Mouse (Mus musculus) lung, embryonic 14.5 days (tissue): ENCODE measurements around the gene Pram1. TPM values are rescaled to one million over a fixed set of nuclear protein-coding genes. Genes with fewer than 3 reads are reported as not detected.

Experiments used
- ATAC-seq: fragments of 200-750 bp; cut with Nextera tagmentation; 2 replicates; pipeline ENCODE4 v1.8.0; 2017; ENCODE audit warnings: mild to moderate bottlenecking, moderate TSS enrichment, moderate library complexity; ENCODE audit not compliant: insufficient read depth
- DNase-seq: peaks from one replicate; pipeline ENCODE4 v3.0.0-alpha.2; 2015
- H3K27ac ChIP-seq: fragments of 300-500 bp; sonication (generic); 2 replicates; pipeline ENCODE4 v1.5.1; 2014; ENCODE audit warnings: low read depth, mild to moderate bottlenecking, moderate library complexity
- H3K27me3 ChIP-seq: fragments of 300-500 bp; sonication (generic); 2 replicates; pipeline ENCODE4 v1.6.1; 2014; ENCODE audit warnings: low read length, control low read depth; ENCODE audit not compliant: insufficient read depth
- H3K36me3 ChIP-seq: fragments of 300-500 bp; sonication (generic); 2 replicates; pipeline ENCODE4 v1.6.1; 2014; ENCODE audit warnings: control low read depth; ENCODE audit not compliant: insufficient read depth
- H3K4me1 ChIP-seq: fragments of 300-500 bp; sonication (generic); 2 replicates; pipeline ENCODE4 v1.6.1; 2014; ENCODE audit warnings: antibody characterized with exemption, control low read depth; ENCODE audit not compliant: insufficient read depth
- H3K4me2 ChIP-seq: fragments of 300-500 bp; sonication (generic); 2 replicates; pipeline ENCODE4 v1.6.1; 2014; ENCODE audit warnings: mild to moderate bottlenecking
- H3K4me3 ChIP-seq: fragments of 300-500 bp; sonication (generic); 2 replicates; pipeline ENCODE4 v1.5.1; 2014; ENCODE audit warnings: low read depth, low read length
- H3K9ac ChIP-seq: fragments of 300-500 bp; sonication (generic); 2 replicates; pipeline ENCODE4 v1.6.1; 2014
- H3K9me3 ChIP-seq: fragments of 300-500 bp; sonication (generic); 2 replicates; pipeline ENCODE4 v1.6.1; 2016; ENCODE audit warnings: low read depth, low read length, control low read depth
- CTCF ChIP-seq: IDR thresholded peaks from 2 replicates; pipeline ENCODE4 v1.5.1; 2016; ENCODE audit warnings: antibody characterized with exemption, low read depth
- WGBS: fragments of 180-500 bp; shearing (Covaris S2); extraction: QIAGEN DNeasy Blood & Tissue Kit; methylation state at CpG from one replicate; pipeline ENCODE4 v1.1.7; 2014; 5-methylcytosine and 5-hydroxymethylcytosine counted together
- polyA plus RNA-seq: library from polyadenylated mRNA; unstranded; fragments of >200 nt; fragmentation: Nextera tagmentation; extraction: Ambion mirVana; gene quantifications from 2 replicates; pipeline ENCODE4 v1.2.1, GENCODE M21; 2014

The Pram1 gene
- polyA plus RNA-seq, 1 experiment from 2014 or later, result 1.6 TPM

DNA sequence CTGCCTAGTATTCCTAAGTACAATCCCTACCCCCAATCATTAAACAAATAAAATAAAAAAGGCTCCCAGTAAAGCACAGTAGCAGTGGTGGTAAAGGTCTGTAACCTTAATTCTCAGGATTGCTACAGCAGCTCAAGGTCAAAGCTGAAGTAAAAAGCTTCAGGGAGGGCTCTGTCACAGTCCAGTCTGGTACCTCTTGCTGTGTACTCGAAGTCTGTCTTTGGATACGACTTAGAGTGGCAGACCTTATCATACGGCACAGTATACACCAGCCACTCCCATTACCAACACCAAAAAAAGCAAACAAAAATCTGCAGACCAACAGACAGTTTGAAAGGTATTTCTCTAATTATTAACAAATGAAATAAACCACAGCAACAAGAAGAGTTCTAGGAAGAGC lies 29.0 kb downstream of the Pram1 start:
- no peak for DNase-seq
- Histone ChIP-seq H3K4me2 (no peak overlapping the region), H3K9me3 (no peaks in the 10 kb centered on the region), H3K9ac (no peak overlapping the region), H3K4me3 (no peak overlapping the region), H3K27me3 (no peaks in the 10 kb centered on the region), H3K36me3 (peaks cover 73% of the 10 kb centered on the region), H3K4me1 (no peaks in the 10 kb centered on the region), H3K27ac (no peak overlapping the region)
- no peak for TF ChIP-seq CTCF
- ATAC-seq, result no peak
- 66% methylated on average over 3 of the region's 3 CpGs for WGBS

DNA sequence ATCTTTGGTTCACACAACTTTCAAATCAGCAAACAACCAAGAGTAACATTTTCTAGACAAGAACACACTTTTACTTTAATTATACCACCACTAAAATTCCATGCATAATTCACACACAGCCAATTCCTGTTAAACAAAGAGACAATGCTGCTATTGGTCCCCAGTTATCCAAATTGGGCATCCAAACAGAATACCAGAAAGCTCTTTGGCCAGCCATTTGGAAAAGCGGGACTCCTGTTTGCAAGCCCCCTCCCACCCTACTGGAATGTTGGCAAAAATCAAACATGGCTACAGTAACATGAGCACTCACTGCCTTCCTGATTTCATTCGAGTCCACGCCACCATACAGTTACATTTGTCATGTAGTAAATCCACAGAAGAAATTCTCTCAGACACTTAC lies 31.8 kb downstream of the Pram1 start:
- ATAC-seq, result no peak

DNA sequence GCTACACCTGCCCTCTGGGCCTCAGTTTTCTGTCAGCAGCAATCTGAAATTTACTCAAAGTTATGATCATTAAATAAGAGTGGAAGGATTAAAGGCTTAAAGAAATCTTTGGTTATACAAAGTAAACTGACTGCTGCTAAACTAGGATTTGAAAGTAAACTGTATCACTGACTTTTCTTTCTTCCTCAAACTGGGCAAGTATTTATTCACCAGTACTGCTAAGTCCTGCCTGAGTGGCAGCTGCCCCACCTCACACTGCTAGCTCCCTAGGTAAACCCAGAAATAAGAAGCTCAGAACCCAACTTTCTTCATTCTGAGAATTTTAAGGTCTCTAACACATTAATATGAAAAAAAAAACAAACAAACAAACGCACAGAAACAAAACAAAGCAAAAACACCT lies 36.0 kb downstream of the Pram1 start:
- no peak for DNase-seq
- ATAC-seq, result no peak
- WGBS, result 76% methylated on average over 1 of the region's 1 CpGs

More for the DNA sequence above, 31.8 kb downstream of the Pram1 start:
- H3K27ac ChIP-seq, result no peak overlapping the region
- no peak for TF ChIP-seq CTCF
- H3K9ac ChIP-seq, result no peak overlapping the region
- H3K36me3 ChIP-seq, result peaks cover 62% of the 10 kb centered on the region
- DNase-seq, result no peak
- no peaks in the 10 kb centered on the region for H3K4me1 ChIP-seq
- no peak overlapping the region for H3K4me3 ChIP-seq
- H3K27me3 ChIP-seq, result no peaks in the 10 kb centered on the region
- WGBS, result 89% methylated on average over 3 of the region's 3 CpGs
- no peak overlapping the region for H3K4me2 ChIP-seq
- H3K9me3 ChIP-seq, result no peaks in the 10 kb centered on the region

DNA sequence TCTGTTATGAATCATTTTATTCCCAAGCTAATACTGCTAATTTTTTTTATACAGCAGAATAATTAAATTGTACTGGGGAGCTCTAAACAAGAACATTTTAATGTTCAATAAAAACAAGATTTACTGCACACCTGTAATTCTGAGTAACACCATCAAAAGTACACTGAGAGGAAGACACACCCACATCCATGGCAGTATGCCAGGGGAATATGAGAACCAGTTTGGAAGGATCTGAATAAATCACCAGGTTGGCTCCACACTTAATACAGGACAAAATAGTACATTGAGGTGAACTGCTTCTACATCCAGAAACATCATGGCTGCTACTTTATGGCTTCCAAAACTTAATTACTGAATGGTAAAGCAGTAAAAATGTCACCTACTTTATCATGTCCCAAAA lies 37.6 kb downstream of the Pram1 start:
- ATAC-seq (no peak), DNase-seq (peak; percentile 64)
- Histone ChIP-seq H3K4me2 (no peak overlapping the region), H3K9me3 (no peaks in the 10 kb centered on the region), H3K4me3 (no peak overlapping the region), H3K9ac (no peak overlapping the region), H3K27me3 (no peaks in the 10 kb centered on the region), H3K36me3 (peaks cover 40% of the 10 kb centered on the region), H3K27ac (no peak overlapping the region), H3K4me1 (no peaks in the 10 kb centered on the region)
- no peak for TF ChIP-seq CTCF

More for the DNA sequence above, 36.0 kb downstream of the Pram1 start:
- Histone ChIP-seq H3K36me3 (peaks cover 48% of the 10 kb centered on the region), H3K27me3 (no peaks in the 10 kb centered on the region), H3K9me3 (no peaks in the 10 kb centered on the region), H3K4me2 (no peak overlapping the region), H3K4me1 (no peaks in the 10 kb centered on the region), H3K4me3 (no peak overlapping the region), H3K27ac (no peak overlapping the region), H3K9ac (no peak overlapping the region)
- TF ChIP-seq CTCF, result no peak

DNA sequence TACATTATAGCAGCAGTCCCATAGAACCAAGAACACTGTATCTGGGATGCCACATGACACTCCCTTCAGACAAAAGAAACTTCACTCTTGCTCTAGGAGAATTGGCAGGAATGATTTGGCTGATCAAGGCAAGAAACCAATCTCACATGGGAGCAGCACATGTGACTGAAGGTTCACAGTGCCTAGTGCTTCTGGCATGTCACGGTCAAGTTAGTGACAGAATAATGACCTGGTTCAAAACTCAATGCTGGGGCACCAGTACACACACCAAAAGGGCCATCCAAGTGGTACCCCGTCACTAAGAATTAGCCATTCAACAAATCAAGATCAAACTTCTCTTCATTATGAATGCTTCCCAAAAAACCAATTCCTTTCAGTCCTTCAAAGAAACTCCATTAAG lies 38.2 kb downstream of the Pram1 start:
- DNase-seq (no peak), ATAC-seq (no peak)
- no peak for TF ChIP-seq CTCF
- Histone ChIP-seq H3K36me3 (peaks cover 40% of the 10 kb centered on the region), H3K27ac (no peak overlapping the region), H3K4me2 (no peak overlapping the region), H3K9me3 (no peaks in the 10 kb centered on the region), H3K4me1 (no peaks in the 10 kb centered on the region), H3K9ac (no peak overlapping the region), H3K27me3 (no peaks in the 10 kb centered on the region), H3K4me3 (no peak overlapping the region)
- WGBS, result 85% methylated on average over 2 of the region's 2 CpGs

DNA sequence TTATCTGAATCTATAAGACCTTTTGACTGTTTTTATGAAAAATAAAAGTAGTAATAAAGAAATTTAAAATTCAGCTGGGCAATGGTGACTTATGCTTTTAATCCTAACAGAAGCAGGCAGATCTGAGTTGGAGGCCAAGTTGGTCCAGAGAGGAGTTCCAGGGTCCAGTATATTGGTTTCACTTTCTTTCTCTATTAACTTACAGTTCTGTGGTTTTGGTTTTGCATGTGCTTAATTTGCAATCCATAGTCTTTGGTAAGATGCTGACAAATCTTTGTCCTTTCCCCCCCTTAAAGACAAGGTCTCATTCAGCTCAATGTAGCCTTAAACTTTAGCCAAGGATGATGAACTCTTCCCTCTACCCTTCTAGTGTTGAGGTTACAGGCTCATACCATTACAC lies 40.9 kb downstream of the Pram1 start:
- H3K4me2 ChIP-seq, result no peak overlapping the region
- peaks cover 16% of the 10 kb centered on the region for H3K4me1 ChIP-seq
- no peak for TF ChIP-seq CTCF

DNA sequence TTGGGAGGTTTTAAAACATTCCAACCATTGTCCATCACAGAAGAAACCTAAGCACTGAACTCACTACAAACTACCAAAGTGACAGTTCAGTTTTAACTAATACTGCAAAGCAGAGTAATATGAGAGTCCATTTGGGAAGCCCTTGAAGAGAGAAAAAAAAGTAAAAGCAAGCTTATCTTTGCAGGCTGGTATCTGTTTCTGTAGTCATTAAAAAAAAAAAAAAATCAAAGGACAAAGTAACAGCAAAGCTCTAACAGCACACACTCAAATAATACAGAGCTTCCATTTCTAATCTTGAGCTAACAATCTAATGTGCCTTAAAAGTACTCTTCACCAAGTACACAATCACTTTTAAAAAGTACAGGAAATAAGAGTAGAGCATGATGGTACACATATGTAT lies 43.9 kb downstream of the Pram1 start:
- no peak for DNase-seq
- peaks cover 16% of the 10 kb centered on the region for H3K4me1 ChIP-seq
- no peak for TF ChIP-seq CTCF
- H3K9ac ChIP-seq, result no peak overlapping the region
- no peaks in the 10 kb centered on the region for H3K27me3 ChIP-seq
- H3K36me3 ChIP-seq, result peaks cover 17% of the 10 kb centered on the region
- no peak for ATAC-seq
- H3K9me3 ChIP-seq, result no peaks in the 10 kb centered on the region
- peak overlapping the region; percentile 37 for H3K4me2 ChIP-seq
- H3K27ac ChIP-seq, result no peak overlapping the region
- no peak overlapping the region for H3K4me3 ChIP-seq

More for the DNA sequence above, 40.9 kb downstream of the Pram1 start:
- no peak overlapping the region for H3K9ac ChIP-seq
- no peaks in the 10 kb centered on the region for H3K9me3 ChIP-seq
- peaks cover 30% of the 10 kb centered on the region for H3K36me3 ChIP-seq
- H3K4me3 ChIP-seq, result no peak overlapping the region
- ATAC-seq (no peak), DNase-seq (no peak)
- no peaks in the 10 kb centered on the region for H3K27me3 ChIP-seq
- no peak overlapping the region for H3K27ac ChIP-seq

DNA sequence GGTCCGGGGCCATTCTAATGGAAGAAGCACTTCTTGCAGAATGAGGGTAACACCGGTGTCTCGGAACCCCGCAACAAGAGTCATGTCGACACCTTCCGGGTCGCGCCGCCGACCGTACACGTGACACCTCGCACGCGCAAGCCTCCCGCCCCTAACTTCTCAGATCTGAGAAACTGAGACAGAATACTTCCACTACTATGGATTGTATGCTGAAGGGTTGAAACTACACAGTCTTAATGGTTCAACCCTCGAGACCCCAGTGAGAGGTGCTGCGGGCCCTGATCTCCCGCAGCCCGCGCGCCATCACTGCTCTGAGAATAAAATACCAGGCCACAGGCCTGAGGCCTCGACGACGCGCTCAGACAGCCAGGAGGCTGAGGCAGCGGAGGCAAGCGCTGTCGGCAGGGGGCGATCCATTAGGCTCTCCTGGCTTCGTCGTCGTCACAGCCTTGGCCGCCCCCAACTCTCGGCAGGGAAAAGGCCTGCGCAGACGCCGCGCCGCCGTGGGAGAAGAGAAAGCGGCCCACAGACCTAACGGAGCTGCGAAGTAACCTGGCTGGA lies 46.9 kb downstream of the Pram1 start:
- DNase-seq, result peak; percentile 79
- under 1% methylated on average over 44 of the region's 44 CpGs for WGBS
- Histone ChIP-seq H3K27ac (peak overlapping the region; percentile 95), H3K27me3 (no peaks in the 10 kb centered on the region), H3K4me1 (peaks cover 16% of the 10 kb centered on the region), H3K36me3 (peaks cover 4% of the 10 kb centered on the region; the same call in 1 of the 2 replicates), H3K9me3 (no peaks in the 10 kb centered on the region), H3K4me2 (peak overlapping the region; percentile 86), H3K4me3 (peak overlapping the region; percentile 96), H3K9ac (peak overlapping the region; percentile 99)
- peak; percentile 85 for ATAC-seq
- TF ChIP-seq CTCF, result peak; percentile 65
